Mouse (Mus musculus) ES-CJ7 (cell line): ENCODE data around the gene Erp29.

ENCODE experiments used
- DNase-seq: peaks from one replicate; pipeline ENCODE4 v3.0.0; 2011; ENCODE audit warnings: low read depth, low spot score

Gene Erp29

DNA sequence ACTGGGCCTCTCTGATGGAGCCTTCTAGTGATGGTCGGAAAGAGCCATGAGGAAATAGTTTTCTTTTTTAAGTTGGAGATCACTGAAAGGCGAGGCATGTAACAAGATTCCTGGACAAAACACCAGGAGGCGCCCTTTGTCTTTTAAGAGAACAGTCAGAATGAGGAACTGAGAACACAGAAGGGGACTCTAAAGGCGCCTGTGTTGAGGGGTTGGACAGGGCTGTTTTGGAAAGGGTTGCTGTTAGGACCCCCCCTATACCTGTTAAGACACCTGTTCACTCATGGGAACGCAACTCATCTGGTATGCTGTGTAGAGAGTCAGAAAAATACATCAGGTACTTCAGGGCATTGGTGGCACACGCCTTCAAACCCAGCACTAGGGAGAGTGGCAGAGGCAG lies 2.3 kb downstream of the Erp29 start:
- DNase-seq: peak; percentile 76

DNA sequence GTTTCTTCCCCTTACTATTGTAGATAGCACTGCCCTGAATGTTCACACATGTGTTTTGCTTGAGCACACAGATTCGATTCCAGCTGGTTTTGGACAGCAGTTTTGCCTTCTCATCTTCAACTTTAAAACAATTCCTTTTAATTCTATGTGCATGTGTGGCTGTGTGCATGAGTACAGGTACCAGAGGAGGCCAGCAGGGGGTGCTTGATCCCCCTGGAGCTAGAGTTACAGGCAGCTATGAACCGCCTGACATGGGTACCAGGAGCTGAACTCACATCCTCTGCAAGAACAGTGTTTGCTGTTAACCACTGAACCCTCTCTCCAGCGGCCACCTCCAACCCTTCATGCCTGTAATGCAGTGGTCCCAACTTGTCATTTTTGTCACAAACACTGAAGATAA lies 3.9 kb downstream of the Erp29 start:
- DNase-seq: peak; percentile 69

DNA sequence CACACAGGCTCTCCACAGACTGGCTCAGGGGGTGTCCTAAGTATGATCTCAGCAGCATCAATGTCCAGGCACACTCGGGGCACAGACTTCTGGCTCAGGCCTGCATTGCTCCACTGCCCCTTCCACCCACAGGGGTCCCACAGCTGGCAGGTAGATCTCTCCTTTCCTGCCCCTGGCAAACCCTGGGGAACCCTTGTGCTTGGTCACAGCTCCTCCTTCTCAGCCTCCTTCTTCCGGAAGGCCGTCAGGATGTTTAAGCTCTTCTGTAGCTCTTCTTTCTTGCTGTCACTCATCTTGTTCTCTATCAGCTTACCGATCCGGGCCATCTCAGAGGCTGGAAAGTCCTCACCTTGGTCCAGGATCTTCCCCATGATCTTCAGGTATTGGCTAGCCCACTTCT lies 7.4 kb downstream of the Erp29 start:
- DNase-seq: no peak

DNA sequence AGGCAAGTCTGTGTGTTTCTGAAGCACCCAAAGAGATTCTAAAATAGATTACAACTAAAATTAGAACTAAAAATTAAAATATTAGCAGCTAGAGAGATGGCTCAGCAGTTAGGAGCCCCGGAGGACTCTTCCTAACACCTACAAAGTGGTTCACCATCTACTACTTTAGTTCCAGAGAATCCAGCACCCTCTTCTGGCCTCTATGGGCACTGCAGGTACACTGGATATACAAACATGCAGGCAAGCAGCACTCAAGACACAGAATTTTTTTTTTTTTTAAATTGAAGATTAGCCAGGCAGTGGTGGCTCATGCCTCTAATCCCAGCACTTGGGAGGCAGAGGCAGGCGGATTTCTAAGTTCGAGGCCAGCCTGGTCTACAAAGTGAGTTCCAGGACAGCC lies 8.8 kb downstream of the Erp29 start:
- DNase-seq: peak; percentile 77

- no peak for DNase-seq
Observed at GRCm38 (mm10) chr5:121438756-121439155, 13.6 kb downstream of the Erp29 start.

DNA sequence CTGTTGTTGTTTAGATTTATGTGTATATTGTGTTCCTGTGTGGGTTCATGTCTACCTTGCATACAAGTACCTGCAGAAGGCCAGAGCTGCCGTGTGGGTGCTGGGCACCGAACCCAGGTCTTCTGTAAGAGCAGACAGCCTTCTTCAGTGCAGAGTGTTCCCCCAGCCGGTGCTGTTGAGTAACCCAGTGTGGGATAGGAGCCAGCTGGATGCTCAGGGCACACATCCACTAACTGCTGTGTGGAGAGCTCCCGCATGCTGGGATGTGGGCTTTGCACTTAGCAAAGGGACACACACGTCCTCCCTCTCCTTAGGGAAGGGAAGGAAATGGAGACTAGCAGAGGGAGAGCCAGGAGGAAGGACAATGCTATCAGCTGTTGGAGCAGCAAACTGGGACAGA lies 14.2 kb downstream of the Erp29 start:
- no peak for DNase-seq

- DNase-seq: no peak
Observed at GRCm38 (mm10) chr5:121428954-121429353, 23.4 kb downstream of the Erp29 start.

DNA sequence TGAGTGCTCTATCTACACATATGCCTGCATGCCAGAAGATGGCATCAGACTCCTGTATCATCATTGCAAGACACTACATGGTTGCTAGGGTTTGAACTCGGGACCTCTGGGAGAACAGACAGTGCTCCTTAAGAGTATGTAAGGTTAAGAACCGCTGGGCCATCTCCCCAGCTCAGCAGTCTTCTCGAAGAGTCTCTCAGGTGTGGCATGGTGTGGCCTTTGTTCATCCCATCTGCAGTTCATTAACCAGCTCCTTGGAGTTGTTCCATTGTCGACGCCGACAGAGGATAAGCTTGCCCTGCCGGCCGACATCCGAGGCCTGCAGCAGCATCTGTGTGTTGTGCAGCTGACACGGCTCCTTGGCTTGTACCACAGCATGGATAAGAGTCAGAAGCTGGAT lies 29.0 kb downstream of the Erp29 start:
- no peak for DNase-seq

- DNase-seq: no peak
Observed at GRCm38 (mm10) chr5:121422787-121423186, 29.5 kb downstream of the Erp29 start.

DNA sequence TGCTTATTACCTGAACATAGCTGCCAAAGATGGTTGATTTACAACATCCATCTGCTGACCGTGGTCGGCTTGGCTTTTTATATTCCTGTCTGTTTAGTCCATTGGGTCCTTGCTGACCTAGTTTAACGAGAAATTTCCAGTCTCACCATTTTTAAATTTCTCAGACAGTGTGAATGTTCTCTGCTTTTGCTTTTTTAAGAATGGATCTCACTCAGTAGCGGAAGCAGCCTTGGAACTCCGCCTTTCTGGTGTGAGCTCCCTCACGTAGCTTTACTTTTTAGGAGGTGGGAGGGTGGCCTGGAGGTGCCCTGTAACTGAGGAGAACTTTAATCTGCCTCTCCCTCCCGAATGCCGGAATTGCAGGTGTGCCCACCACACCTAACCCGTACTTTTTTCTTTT lies 31.6 kb downstream of the Erp29 start:
- no peak for DNase-seq

DNA sequence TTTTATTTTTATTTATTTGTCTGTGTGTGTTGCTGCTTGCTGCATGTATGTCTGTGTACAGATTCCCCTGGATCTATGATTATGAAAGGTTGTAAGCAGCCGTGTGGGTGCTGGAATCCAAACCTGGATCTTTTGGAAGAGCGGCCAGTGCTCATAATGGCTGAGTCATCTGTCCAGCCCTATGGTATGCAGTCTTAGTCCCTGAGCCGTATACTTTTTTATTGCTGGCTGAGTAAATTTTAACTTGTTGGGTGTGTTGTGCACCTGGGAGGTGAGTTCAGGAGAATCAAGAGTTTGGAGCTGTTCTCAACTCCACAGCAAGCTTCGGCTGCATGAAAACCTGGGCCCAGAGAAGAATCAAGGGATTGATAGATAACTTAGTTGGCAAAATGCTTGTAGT lies 41.3 kb downstream of the Erp29 start:
- no peak for DNase-seq

GRCm38 (mm10) chr5:121407856-121408255 lies 44.5 kb downstream of the Erp29 start:
- no peak for DNase-seq

DNA sequence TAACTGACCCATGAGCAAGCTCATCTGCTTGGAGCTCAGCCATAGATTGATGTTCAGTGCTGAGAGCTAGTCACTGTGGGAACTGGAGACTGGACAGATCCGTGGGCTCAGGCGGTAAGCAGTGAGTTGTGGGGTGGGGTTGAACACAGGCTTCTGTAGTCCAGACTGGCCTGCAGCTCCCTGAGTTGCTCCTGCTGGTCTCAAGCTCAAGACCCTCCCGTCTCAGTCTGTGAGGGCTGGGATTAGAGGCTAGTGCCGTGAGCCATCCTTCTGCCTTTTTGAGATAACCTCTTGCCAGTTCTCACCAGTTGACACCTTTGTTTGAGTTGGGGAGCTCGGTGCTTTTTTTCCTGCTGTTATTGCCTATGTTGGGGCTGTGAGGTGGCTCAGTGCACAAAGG lies 51.5 kb downstream of the Erp29 start:
- DNase-seq: no peak

GRCm38 (mm10) chr5:121400064-121400463 lies 52.2 kb downstream of the Erp29 start:
- DNase-seq: no peak

DNA sequence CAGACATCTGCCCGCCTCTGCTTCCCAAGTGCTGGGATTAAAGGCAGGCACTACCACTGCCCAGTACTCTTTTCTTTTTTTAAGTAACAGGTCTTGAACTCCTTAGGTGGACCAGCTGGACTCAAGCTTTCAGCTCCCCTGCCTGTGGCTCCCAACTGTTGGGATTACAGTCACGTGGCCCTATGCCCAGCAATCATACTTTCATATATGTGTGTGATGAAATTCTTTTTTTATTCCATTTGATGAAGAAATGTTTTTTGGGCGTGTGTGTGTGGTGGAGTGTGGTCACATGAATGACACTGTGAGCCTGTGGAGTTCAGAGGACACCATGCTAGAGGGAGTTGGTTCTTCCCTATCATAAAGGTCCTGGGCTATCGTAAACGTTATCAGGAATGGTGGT lies 52.8 kb downstream of the Erp29 start:
- no peak for DNase-seq

DNA sequence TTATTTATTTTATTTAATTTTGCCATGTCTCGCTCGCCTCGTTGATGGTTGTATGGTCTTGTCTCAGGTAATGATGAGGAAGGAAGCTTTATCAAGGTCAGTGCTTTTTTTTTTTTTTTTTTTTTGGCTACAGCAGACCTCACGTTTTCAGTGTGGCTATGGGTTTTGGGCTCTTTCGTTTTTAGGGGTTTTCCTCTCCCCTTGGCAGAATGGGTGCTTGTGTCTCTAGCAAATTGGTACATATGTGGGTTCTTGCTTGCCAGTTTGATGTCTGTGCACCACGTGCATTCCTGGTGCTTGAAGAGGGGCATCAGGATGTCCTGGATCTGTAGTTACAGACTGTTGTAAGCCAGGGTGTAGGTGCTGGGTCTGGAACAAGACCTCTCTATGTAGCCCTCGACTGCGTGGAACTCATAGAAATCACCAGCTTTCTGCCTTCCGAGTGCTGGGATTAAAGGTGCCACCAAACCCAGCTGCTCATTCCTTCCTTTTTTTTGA lies 53.3 kb downstream of the Erp29 start:
- no peak for DNase-seq

DNA sequence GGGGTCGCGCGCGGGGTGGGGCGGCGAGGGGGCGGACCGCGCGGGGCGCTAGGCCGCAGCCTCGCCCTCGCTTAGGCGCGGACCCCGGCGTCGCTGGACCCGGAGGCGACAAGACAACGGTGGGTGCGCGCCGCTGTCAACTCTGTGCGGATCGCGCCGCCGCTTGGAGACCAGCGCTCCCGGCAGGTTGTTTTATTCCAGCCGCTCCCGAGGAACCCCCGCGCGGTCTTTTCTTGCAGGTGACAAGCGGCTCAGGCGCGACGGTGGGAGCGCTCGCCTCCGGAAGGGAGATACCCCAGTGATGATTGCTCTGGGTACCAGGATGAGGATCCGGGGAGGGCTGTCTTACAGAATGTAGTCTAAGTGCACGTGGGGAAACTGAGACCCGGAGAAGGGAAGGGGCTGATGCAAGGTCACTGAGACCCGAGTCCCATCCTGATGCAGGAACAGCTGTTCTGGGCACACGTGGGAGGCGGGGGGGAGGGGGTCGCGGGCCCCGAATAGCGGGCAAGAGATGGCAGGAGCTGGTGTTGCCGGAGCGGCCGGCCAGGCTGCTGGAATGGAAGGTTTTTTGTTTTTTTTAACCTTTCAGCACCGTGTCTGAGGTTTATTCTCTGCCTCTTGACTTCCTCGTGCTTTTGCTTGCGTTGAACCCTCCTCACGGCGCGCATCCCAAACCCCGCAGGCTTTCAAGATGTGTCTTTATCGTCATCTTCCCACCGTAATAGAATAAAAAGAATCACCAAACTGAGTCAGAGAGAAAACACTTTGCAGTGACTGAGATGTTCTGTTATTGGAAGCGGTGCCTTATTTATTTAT lies 54.0 kb downstream of the Erp29 start:
- peak; percentile 59 for DNase-seq

DNA sequence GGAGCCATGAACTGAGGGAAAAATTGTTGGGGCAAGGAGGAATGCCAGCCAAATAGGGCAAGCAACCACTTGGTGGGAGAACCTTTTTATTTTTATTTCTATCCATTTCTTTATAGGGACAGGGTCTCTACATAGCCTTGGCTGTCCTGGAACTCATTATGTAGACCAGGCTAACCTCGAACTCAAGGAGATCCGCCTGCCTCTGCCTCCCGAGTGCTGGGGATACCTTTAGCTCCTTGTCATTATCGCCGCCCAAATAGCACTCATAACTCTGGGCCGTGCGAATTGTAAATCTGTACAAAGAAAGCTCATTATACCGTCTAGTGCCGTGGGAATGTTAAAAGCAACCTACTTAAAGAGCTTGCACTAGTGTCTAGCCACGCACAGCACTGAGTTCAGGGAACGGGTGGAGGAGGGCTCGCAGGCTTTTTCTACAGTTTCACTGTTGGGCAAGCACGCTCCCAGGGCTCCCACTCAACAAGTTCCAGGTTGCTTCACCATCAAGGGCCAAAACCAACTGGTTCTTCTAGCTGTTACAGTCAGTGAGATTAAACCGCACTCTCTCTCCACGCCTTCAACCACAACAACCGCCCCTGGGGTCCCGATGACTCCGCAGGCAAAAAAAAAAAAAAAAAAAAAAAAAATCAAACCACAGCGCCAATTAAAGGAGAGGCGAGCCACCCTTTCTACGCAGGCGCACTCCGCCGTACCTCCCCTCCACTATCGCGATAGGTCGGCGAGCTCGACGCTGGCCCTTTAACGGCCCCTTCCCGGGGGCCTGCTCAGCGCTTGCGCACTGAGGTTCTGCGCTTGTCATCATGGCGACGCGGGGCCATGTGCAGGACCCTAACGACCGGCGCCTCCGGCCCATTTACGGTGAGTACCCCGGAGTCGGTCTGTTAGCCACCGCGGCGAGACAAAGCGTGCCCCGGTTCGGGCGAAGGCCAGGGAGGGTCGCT lies 54.8 kb downstream of the Erp29 start, which contains the start of gene Naa25:
Naa25 (plus strand) TSS at position 750 of the 959 bp plus-strand sequence.
- DNase-seq: peak; percentile 97

GRCm38 (mm10) chr5:121395621-121396020 lies 56.7 kb downstream of the Erp29 start:
- DNase-seq: no peak

DNA sequence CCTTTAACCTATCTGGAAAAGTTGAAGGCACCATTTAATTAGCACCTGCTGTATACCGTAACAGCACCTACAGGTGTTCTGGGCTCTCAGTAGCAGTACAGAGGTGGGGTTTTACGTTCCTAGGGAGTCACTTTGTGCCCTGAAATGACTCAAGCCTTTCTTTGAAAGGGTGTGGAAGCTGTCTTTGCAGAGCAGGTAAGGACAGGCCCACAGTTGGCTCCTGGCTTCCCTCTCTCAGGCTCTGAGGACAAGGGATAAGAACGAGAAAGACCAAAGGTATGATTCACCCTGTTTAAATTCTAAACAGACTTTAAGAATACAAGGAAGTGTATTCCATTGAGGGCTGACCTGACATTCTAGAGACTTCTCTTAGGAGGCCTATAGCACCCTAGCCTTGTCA lies 58.9 kb downstream of the Erp29 start:
- DNase-seq: no peak

DNA sequence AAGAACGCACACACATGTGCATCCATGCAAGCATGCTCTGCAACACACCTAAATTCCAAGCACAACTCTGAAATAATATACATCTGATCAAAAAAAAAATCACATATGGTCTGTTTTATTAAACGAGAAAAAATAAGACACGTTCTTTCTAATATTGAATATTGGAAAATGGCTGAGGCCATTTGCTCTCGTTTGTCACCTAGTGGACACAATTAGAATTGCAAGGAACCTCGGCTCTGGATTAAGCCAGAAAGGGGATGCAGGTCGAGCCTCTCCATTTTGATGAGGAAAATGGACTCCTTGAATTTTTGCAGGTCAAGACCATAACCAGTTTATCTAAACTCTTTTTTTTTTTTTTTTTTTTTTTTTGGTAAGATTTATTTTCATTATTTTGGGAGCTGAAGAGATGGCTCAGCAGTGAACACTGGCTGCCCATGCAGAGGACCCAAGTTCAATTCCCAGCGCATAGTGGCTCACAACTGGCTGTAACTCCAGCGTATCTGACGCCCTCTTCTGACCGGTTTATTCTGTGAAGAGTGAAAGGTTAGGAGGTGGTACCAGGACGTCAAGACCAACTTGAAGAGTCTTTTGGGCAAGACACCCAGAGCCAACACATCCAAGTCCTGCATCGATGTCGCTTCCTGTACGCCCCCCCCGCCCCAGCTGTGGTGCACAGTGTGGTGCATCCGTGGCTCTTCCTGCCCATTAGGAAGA lies 59.5 kb downstream of the Erp29 start:
- DNase-seq: peak; percentile 77

DNA sequence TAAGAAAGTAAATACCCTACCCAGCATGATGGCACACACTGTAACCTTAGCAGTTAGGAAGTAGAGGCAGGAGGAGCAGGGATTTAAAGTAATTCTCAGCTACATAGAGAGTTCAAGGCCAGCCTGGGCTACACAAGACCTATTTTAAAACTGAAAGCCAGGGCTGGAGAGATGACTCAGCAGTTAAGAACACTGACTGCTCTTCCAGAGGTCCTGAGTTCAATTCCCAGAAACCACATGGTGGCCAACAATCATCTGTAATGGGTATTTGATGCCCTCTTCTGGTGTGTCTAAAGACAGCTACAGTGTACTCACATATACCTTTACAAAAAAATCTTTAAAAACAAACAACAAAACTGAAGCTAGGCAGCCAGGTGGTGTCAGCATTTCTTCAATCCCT lies 62.6 kb downstream of the Erp29 start:
- no peak for DNase-seq
